Mouse (Mus musculus) testis, postnatal 14 days (tissue): Measurements from ENCODE around the gene Stag3.
A peak's percentile ranks its signal among the peaks of the same experiment; 100 is the strongest.

Experiments
- DNase-seq: peaks from one replicate; pipeline ENCODE4 v3.0.0; 2021; ENCODE audit warnings: low spot score

Stag3 gene

DNA sequence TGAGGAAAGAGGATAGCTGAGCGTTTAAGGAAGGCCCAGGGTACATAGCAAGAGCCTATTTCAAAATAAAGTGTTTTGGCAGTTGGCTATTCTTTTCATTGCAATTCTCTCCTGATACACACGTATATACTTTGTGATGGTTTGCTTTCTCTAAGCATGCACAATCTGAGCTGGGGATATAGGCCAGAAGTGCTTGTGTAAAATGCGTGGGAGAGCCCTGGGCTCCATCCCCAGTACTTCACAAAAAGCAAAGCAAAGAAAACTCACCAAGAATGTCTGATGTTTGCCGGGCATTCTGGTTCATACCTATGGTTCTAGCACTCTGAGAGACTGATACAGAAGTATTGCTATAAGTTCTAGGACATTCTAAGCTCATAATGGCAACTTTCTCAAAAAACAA, 11.1 kb upstream of the Stag3 start:
- no peak for DNase-seq

GRCm38 (mm10) chr5:138271232-138271631, 8.8 kb upstream of the Stag3 start:
- no peak for DNase-seq

GRCm38 (mm10) chr5:138272409-138272923, 7.6 kb upstream of the Stag3 start, which contains the start of gene Gal3st4:
Gene Gal3st4 (minus strand): TSS chr5:138272840.
- peak; percentile 14 for DNase-seq

DNA sequence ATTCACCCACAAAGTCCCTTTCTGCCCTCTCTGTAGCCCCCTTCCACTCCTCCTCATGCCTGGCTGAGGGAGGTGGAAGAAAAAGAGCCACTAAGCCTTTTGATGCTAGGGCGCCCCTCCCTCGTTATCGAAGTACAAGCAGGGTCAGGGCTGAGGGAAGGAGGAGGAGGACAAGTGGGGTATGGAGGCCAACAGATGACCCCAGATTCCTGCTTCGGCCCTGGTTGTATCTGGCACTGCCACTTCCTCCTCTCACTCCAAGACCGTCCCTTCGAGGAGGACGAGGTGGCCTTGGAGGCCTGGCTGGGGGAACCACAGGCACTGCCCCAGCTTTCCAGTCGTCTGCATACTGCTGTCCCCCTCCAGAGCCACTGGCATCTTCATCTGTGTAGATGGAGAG, 5.9 kb upstream of the Stag3 start:
- DNase-seq: no peak

- peak; percentile 27 for DNase-seq
Observed at GRCm38 (mm10) chr5:138275216-138276050, 4.6 kb upstream of the Stag3 start.

DNA sequence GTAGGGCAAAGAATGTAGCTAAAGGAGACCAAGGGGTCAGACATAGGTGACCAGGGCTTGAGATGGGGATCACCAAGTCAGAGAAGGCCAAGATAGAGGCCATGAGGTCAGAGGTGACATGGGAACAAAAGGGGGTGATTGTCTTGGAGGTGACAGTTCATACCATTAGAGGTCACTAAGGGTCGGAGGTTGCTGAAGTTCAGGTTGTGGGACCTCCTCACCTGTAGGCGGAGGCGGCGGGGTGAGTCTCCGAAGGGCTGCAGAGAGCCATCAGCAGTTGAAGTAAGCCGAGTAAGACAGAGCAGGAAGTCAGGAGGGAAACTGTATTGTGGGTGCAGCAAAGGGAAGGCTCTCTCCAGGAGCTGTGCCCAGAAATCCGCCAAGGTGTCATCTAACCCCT, 2.0 kb upstream of the Stag3 start:
- no peak for DNase-seq

- DNase-seq: no peak
Observed at GRCm38 (mm10) chr5:138280425-138280768, 357 bp downstream of the Stag3 start.

GRCm38 (mm10) chr5:138280829-138281228, 789 bp downstream of the Stag3 start:
- peak; percentile 31 for DNase-seq

GRCm38 (mm10) chr5:138281798-138282197, 1.8 kb downstream of the Stag3 start:
- DNase-seq: no peak

- DNase-seq: no peak
Observed at GRCm38 (mm10) chr5:138283540-138283939, 3.5 kb downstream of the Stag3 start.

- no peak for DNase-seq
Observed at GRCm38 (mm10) chr5:138287861-138288260, 7.8 kb downstream of the Stag3 start.

- no peak for DNase-seq
Observed at GRCm38 (mm10) chr5:138291638-138292037, 11.6 kb downstream of the Stag3 start.

- no peak for DNase-seq
Observed at GRCm38 (mm10) chr5:138294158-138294557, 14.1 kb downstream of the Stag3 start.

- DNase-seq: no peak
Observed at GRCm38 (mm10) chr5:138299613-138300012, 19.6 kb downstream of the Stag3 start.

DNA sequence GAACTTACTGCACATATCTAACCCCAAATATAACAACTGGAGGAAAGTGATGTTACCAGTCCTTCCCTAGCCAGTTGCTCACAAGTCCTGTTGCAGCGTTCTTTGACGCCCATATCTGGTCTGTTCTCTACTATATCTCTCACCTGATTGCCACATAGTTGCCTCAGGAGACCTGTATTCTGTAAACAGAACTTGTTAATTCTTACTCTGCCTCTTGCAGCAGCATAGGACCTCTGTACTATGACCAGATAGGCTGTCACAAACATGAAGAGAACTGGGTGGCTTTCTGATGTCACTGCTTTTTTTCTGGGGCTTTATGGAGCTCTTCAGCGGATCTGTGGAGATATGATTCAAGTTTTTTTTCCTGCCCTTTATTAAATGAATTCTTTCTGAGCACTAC, 32.8 kb downstream of the Stag3 start:
- no peak for DNase-seq

DNA sequence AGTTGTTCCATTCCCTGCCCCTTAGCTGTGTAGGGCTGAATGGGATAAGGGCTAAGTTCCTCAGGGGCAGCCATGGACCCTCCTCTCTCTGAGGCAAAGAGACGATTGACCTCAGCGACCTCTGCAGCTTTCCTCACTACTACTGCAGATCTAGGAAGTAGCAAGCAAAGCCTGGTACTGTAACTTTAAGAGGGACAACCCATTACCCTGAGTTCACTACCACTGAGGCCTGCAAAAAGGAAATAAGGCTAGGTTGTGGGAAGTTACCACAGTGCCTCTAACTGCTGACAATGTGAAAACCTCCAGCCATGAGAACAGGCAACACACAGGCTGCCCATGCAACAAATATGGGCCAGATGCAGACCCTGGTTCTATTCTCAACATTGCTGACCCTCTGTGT, 61.6 kb downstream of the Stag3 start, which contains the start of gene Pvrig:
Pvrig (plus strand) TSS at position 301 of the 400 bp plus-strand sequence.
- DNase-seq: no peak

- DNase-seq: no peak
Observed at GRCm38 (mm10) chr5:138343216-138343615, 63.2 kb downstream of the Stag3 start.
